Mouse (Mus musculus) embryo, embryonic 10.5 days (tissue): ENCODE data around the gene Caln1.
A peak's percentile ranks its signal among the peaks of the same experiment; 100 is the strongest.

ENCODE experiments used
- DNase-seq: peaks from one replicate; pipeline ENCODE4 v3.0.0-alpha.2; 2015; ENCODE audit warnings: low spot score

Gene Caln1

DNA sequence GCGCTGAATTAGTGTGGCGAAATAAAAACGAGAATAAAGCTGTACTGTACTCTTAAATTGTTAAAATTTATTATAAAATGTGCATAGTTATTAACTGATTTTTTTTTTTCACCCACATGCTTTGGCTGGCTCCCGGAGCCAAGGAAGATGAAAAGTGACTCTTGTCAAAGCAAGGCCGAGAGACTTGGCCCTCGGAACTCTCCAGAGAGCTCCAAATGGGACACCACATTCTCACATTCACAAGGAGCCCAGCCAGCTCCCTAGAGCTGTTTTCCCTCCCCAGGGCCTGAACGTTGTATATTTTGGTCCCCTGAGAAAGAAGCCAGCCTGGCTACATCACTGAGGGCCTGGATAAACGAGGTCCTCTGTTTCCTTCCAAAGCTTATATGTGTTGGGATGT is 25.1 kb downstream of the Caln1 start:
- no peak for DNase-seq

DNA sequence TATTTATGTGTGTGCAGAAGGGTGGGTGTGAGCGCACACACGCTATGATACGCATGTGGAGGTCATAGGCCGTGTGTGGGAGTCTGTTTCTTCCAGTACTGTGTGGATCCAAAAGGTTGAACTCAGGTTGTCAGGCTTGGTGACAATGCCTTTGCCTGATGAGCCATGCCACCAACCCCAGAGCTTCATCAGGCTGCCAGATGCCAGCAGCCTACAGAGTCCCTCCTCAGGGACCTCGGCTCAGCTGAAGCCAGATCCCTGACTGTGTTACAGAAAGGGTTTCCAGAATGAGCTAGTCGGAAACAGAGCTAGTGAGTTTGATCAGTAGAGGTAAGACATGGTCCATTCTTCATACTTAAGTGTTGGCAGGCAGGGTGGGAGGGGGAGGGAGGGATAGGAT is 25.9 kb downstream of the Caln1 start:
- DNase-seq: no peak

DNA sequence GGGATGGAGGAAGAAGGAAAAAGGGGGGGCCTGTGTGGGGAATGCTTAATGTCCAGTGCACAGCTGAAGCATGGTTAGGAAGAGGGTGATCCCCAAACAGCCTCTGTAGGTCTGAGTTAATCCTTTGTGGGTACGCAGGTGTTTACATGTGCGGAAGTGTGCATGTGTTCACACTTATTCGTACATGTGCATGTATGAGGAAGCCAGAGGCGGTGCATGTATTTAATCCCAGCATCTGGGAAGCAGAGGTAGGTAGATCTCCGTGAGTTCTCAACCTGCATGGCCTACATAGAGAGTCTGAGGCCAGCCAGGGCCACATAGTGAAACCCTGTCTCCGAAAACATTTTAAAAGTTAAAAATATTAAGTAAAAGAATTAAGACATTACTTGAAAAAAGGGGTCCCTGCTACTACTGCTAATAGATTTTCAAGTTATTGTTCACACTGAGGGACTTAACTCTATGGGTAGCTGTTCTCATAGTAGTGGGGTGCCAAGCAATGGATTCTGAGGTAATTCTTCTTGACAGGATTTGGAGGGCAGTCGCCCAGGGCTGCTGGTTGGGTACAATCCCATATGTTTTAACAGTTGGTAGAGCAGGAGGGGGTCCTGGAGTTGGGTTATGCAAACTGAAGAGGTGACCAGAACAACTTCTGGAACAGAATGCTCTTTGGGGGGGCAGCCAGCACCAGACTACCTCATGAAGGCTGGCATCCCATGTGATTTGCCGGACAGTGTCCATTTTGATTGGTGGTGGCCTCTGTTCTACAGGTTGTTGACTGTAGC is 31.1 kb downstream of the Caln1 start:
- no peak for DNase-seq

DNA sequence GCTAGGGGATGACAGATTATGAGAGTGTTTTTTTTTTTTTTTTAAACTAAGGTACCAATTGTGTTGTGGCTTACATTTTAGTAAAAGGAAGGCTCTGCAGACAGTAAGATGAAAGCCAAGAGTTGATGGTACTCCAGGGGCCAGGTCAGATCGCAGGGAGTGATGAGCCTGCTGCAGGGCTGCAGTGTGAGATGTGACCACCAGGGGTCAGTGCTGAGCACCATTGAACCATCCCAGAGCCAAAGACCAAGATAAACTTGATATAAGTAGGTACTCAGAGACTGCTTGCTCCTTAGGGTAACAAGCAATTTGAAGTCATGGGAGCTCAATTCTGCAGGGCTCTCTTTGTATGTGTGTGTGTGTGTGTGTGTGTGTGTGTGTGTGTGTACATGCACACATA is 35.9 kb downstream of the Caln1 start:
- DNase-seq: peak; percentile 73

DNA sequence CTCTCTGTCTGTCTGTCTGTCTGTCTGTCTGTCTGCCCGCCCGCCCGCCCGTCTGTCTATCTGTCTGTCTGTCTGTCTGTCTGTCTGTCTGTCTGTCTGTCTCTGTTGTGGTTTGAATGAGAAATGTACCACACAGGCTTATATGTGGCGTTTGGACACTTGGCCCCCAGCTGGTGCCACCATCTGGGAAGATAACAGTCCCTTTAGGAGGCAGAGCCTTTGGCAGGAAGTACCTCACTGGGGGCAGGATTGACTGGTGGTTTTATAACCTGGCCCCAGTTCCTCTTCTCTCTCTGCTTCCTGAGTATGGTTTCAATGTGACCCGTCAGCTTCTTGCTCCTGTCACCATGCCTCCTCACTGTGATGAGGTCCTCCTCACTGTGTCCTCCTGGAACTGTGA is 40.5 kb downstream of the Caln1 start:
- no peak for DNase-seq

DNA sequence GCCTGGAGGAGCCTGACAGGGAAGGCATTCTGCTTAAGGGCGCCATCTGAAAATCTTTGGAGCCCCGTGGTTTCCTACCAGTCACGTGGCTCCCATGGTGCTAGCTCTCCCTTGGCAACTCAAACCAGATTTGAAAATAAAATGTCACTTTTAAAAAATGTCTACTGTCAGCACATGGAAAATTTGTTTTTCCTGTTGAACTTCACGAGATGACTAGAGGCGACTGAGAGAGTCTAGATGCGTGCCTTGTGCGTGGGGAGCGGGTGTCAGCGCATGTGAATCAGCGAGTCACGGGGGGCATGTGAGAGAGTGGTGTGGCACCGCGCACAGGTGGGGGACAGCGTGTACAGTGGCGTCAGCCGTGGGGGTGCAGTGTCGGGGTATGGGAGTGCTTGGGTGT is 42.3 kb downstream of the Caln1 start:
- no peak for DNase-seq

DNA sequence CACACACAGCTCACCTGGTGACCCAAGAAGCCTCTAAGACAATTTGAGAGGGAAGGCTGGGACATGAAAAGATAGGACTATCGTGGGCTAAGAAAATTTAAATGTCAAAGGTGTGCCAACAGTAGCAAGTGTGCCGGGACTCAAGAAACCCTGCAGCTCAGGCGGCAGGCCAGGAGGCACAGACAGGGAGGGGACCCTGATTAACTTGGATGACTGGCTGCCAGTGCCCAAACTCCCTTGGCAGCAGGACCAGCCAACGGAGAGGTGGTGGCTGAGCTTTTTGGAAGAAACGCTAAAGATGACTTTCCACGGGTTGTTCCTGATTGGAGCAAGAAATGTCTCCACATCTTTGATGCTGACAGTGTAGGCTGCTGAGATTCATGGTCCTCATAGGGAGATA is 78.2 kb downstream of the Caln1 start:
- no peak for DNase-seq

DNA sequence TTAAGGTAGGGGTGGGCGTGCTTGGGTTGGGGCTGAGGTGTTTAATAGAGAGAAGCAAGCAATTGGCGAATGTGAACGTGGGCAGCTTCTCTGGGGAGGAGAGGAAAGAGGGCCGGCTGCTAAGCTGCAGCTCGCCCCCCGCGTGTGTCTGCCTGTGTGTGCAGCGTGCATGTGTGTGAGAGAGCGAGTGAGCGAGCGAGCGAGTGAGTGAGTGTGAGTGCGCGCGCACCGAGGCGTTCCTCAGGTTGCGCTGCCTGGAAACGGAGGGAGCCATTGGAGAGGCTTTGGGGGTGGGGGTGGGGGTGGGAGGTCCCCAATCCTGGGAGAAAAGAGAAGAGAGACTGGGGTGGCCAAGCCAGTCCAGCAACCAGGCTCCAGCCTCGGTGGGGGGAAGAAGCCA is 79.2 kb downstream of the Caln1 start:
- DNase-seq: peak; percentile 55

DNA sequence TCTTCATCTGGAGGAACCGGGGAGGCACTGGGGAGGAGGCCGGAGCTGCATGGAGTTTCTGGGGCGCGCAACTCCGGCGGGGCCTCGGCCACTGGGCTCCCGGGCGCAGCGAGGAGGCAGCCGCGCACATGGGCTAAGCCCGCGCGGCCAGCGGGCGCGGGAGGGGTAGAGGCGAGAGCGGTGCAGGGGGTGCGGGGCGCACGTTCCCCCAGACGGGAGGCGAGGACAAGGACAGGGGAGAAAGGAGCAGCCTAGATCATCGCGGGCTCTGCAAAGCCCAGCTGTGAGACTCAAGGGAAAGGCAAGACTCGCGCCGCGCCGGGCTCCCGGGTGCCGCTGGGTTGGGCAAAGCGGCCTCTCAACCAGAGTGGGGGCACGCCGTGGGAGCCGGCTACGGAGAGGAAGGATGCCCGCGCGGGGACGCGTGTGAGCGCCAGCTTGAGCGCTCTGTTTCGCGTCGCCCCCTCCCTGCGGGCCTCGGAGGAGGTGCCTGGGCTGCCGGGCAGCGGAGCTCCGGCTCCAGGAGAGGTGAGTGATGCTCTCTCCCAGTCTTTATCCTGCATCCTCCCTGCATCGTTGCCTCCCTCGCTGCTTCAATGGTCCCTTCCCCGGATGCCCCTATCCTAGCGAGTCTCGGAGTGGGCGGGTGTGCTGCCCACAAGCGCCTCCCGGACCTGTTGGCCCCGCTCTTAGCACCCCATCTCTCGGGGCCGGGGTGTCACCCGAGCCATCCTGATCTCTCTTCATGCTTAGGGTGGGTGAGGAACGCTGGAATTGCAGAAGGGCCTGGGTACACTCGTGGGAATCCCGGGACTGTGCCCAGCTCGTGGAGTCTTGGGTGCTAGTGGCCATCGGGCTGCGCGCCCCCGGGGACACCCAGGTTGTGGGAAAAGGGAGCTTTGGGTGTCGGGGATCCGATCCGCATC is 79.9 kb downstream of the Caln1 start:
- peak; percentile 38 for DNase-seq

DNA sequence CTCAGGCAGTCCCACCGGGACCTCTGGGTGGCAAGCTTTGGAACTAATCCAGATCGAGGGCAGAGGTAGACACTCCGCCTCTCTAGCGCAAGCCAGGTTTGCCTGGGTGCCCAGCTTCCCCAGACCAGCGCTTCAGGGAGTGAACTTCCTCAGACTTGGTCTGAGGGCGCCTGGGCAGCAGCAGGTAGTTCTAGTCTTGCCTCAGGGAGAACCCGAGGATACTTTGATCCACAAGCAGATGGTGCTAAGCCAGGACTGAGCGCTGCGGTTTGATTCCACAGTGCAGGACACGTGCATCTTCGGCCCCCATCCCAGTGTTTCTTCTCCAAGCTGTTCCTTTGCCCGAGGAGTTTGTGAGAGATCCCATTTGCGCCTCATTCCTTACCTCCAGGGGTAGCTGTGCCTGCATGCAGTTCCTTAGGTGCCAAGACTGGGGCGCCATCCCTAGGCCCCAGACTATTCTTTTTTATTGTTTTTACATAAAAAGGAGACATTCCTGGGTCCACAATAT is 80.8 kb downstream of the Caln1 start:
- DNase-seq: peak; percentile 5

DNA sequence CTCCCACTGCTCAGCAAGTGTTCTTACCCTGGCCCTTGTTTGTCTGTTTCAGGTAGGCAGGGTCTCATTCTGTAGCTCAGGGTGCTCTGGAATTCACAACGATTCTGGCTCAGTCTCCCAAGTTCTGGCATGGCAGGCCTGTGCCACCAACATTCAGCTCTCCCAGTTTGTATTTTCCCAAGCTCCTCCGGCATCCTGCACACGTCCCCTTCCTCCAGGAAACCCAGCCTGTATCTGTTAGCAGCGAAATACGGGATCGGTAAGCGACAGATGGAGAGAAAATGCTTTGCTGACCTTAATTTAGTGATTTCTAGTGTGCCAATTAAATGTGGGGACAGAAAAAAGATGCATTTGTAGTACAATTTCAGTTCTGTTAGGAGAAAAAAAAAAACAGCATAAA is 88.8 kb downstream of the Caln1 start:
- DNase-seq: no peak

DNA sequence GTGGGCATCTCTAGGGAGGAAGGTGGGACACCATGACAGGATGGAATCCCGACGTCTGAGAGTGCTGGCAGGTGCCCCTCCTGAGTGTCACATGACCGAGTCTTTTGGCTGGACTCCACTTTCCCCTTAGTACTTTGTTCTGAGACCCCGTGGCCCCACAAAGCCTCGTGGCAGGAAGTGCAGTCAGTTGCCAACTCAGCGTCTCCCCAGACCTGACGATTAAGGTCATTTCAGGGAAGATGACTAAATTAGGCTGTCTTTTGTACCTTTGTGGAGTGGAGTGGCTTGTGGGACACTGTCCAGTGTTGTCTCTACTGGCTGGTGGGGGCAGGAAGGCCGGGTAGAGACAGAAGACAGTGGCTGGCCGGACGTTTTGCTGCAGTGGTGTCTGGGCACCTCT is 103.0 kb downstream of the Caln1 start:
- no peak for DNase-seq

DNA sequence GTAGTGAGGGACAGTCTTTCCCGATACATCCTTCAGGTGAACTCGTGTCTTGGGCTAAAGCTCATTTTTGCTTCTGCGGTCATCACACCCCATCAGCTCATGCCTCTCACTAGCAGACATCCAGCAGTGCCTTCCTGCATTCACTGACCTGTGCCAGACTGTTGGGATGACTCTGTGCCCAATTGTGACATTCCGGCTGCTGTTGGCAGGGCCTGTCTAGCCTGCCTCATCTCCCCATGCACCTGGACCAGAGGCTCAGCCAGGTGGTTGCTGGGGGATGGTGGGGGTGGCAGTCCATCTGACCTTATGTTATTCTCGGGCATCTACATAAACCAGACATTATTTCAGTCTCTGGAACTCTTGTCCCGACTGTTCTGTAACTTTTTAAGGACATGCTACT is 105.6 kb downstream of the Caln1 start:
- DNase-seq: no peak

DNA sequence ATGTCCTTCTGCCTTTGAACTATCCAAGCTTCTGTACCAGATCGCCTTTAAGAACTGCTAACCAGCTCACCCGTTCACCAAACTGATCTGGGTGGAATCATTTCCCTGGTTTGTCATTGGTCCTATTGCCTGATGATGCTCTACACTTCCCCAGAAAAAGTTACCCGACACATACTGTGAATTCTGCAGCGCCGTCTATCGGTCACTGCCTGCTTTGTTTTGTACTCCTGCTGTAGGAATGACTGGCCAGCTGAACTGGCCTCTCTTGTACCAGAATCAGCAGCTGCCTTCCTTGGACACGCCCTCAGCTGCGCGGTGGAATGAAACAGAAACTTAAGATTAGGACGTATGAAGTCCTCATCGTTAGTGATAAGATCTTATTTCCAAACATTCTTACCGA is 107.5 kb downstream of the Caln1 start:
- peak; percentile 10 for DNase-seq

DNA sequence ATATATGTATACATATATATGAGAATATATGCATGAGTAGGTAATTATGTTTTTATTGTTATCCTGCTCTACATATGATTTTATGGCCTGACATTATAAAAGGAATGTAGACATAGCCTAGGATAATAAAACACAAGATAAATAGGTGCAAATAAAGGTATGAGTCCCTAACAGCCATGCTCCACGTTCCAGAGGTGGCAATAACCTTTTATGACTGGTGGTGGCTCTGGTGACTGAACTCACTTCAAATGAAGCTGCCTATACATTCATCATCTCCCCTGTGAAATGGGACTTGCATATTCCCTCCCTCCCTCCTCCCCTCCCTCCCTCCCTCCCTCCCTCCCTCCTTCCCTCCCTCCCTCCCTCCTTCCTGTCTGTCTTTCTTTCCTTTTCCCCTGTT is 111.0 kb downstream of the Caln1 start:
- DNase-seq: no peak

DNA sequence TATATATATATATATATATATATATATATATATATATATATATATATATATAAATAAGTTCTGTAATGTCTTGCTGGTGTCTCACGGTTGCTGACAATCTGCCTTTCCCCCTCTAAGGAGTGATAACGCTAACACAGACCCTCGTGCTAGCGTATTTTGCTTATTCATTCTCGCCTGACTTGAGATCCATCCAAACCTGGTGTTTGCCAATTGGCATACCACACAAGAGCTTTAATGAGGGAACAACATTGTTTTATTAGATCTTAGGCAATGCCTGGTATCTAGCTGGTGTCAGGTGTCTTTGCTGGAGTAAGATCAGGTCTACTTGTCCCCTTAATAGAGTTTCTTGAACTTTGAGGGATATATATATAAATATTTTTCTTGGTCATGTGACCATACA is 122.2 kb downstream of the Caln1 start:
- DNase-seq: no peak

DNA sequence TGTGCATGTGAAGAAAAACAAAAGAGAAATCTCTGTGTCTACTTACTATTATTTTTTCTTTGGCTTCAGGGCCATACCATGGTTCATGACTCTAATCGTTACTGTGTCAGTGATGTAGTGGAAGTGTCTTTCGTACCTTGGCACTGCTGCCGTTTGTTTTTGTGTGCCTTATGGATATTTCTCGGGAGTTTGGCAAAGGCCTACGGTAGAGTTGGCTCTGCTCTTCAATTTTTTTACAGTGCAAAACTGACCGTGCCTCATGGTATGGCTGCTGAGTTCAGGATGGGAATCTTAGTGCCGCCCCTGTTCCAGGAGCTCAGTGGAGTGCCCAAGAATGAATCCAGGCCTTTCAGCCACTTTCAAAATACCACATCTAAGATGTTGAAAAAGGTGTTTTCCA is 123.0 kb downstream of the Caln1 start:
- no peak for DNase-seq

DNA sequence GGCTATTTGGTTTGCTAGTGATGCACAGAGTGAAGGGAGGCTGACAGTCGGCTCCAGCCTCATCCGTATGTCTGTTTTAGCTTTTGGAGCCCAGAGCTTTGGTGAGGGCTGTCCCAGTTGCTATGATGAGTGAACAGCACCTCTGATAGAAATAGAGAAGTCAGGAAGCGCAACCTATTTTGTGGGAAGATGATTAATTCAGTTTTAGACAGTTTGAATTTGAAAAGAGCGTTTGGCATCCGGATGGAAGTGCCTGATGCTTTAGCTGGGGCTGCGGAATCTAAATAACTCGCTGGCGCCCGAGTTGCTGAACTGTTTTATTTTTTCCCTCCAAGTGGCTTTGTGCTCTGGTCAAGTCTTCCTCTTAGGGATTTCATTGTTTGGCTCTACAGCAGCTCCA is 133.3 kb downstream of the Caln1 start:
- no peak for DNase-seq

DNA sequence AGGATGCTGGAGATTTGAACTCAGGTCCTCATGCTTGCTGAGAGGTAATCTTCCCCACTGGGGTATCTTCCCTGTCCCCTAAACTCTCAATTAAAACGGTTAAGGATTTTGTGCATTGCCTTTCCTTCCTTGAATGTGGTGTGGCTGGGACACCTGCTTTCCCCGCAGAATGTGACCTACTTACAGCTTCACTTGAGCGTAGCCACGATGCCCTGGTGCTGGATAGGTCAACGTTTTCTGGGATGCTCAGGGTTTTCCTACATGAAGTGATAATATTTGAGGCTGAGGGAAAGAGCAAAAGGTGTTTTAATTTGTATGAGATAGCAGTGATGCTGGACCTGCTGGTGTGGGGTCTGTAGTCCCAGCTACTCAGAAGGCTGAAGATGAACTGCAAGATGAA is 135.6 kb downstream of the Caln1 start:
- no peak for DNase-seq

DNA sequence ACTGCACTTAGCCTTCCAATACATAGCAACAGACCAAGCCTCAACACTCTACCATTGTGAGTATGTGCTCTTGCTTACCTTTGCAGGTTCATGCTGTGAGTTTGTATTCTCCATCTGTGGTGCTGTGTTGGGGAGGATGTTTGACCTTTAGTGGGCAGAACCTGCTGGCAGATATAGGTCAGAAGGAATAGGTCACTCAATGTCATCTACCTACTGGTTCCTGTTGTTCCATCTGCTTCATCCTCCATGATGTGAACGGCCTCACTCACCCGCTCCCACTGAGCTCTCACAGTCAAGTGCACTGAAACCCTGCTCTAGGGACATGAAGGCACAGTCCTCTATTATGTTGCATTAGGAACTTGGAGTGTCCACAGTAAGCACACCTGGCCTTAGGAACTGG is 141.3 kb downstream of the Caln1 start:
- no peak for DNase-seq

DNA sequence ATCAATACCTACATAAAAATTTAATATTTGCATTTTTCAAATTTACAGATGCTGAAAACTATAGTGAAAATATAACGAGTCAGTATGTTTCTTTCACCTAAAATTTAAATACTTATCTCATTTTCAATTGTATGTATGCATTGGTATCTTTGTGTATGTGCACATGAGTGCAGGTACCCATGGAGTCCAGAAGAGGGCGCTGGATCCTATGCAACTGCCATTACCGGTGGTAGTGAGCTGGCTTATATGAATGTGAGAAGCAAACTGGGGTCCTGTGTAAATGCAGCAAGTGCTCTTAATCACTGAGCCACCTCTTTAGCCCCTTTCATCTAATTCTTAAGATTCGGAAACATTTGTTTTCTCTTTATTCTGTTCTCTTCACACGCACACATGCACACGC is 146.1 kb downstream of the Caln1 start:
- DNase-seq: no peak

DNA sequence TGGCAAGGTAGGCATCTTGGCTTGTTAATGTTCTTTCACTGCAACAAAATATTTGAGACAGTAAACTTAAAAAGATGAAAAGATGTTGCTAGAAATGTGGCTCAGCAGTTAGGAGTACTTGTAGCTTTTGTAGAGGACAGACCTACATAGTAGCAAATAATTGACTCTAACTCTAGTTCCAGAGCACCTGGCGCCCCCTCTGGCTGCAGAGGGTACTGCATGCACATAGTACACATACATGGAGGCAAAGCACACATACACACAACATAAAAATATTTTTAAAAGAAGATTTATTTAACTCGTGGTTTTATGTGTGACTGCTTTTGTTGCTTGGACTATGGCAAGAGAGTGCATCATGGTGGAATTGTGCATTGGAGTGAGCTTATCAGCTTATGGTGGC is 151.3 kb downstream of the Caln1 start:
- no peak for DNase-seq

DNA sequence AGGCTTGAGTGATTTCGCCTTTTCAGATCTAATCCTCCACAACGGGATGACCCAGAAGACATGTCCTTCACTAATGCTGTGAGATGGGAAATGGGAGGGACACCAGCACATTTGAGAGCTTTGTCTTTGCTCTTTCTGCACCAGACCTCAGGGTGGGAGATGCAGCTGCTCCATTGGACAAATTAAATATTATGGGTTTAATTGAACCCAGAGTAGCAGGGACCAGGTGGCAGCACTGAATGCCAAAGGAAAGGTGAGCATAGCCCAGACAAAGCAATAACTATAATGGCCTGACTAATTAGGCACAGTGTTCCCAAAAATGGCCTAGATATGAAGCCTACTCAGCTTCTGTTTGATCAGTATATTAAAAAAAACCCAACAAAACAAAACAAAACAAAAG is 158.2 kb downstream of the Caln1 start:
- DNase-seq: no peak
